Mouse (Mus musculus): Measurements from ENCODE around the gene Krt24. TPM values are rescaled to one million over a fixed set of nuclear protein-coding genes. Genes with fewer than 3 reads are reported as not detected.

Krt24 gene
- polyA plus RNA-seq (2012; rRNA removed), result not detected in 2 replicates

DNA sequence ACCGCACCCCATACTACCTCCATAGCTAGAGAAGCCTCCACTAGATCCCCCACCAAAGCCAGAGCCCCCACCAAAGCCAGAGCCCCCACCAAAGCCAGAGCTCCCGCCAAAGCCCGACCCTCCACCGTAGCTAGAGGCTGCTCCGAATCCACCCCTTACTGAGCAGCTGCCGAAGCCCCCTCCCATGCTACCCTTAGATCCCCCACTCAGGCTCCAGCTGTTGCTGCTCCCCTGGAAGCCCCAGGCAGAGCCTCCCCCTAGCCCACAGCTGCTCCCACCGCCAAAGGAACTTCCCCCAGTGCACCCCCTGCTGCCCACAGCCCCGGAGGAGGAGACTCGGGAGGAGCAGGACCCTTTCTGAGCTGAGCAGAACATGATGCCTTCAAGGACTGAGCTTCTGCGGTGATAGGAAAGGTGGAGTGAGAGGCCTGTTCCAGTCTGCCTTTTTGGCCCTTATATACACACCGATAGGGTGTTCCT is at the start of gene Krt24:
Krt24 (minus strand) TSS at position 430 of the 480 bp plus-strand sequence.

DNA sequence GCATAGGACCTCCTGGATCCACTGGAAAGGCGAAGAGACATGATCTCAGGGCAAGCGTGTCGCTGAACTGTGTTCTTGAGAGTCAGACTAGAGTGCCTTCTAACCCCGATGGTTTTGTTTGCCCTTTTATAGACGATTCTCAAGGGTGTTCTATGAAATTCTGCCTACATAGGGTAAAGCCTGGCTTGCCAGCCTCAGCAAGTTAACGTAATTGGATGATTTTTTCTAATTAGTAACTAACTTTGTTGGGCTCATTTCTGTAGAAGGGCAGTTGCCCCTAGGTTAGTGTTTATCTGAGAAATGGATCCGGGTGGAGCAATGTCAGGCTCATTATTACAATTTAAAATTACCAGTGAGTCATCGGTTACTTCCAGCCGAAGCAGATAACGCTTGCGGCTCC is 37.8 kb upstream of the Krt24 start, which contains the start of gene Krt25:
Krt25 (minus strand) TSS at position 101 of the 400 bp plus-strand sequence.

DNA sequence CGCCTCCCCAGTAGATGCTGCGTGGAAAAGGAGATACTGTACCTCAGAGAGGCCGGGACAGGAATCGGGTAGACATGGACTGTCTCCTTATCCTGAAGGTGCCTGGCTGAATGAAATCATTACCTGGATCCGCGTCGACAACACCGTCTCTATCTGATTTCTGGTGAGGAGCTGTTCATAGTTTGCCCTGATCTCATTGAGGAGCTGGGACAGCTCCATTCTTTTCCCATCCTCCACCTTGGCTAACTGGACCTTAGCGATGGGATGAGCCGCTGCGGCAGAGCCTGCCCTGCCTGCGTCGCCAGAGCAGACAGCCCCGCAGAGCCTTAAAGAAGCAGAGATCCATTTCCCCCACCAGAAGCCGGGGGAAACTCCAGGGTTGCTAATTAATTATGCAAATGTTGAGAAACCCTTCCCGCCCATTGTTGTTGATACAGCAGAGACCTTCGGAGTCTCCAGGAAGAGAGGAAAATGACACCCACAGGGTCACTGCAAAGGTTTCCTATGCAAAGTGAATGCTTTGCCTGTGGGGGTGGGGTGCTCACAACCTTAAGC is 41.2 kb downstream of the Krt24 start, which contains the start of gene Krt222:
Krt222 (minus strand) TSS at position 266 of the 555 bp plus-strand sequence.

DNA sequence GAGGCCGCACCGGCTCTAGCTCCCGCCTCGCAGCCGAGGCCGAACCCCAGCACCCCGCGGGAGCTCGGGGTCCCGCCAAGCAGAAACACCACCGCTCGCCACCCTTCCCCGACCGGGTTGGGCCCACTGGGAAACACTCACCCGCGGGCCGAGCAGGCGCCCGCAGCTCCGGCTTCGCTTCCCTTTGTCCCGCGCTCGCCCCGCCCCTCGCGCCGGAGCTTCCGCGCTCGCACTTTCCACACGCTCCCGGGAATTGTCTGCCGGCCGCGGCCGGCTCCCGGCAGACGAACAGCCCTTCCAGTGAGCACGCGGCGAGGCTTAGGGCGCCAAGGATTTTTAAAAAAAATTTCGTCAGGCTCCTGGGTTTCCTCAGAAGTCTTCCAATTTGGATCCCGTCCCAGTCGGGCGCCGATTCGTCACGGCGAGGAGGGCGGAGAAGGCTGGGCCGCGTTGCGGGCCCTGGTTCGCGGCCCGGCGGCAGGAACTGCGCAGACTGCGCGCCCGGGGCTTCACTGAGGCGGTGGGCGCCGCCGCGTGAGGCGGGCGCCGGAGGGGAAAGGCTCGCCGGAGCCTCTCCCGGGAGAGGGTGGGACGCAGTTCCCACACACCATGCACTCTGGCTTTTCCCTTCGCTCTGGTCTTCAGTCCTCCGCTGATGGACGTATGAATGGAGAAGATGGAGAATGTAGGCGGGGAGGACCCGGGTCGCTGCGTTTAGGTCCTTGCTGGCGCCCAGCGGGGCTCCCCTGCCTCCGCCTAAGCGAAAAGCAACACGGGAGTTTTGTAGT is 54.6 kb downstream of the Krt24 start, which contains the start of gene Smarce1:
Smarce1 (minus strand) TSS at position 757 of the 788 bp plus-strand sequence.

Other genes with a start within 250 kb of the Krt24 start
- 245 and 283 TPM in 2 replicates for gene Igfbp4, start 244.0 kb downstream of the Krt24 start, polyA plus RNA-seq (2012; rRNA removed)
- 0.39 and 0.40 TPM in 2 replicates for gene Tns4, start 196.0 kb downstream of the Krt24 start, polyA plus RNA-seq (2012; rRNA removed)
- gene Ccr7, start 130.2 kb downstream of the Krt24 start, polyA plus RNA-seq (2012; rRNA removed), result 0.63 and 0.85 TPM in 2 replicates
- gene Smarce1, start 54.2 kb downstream of the Krt24 start, polyA plus RNA-seq (2012; rRNA removed), result 38.1 and 45.5 TPM in 2 replicates
- gene Krt222, start 41.2 kb downstream of the Krt24 start, polyA plus RNA-seq (2012; rRNA removed), result 0.05 and 0.12 TPM in 2 replicates
- gene Krt25, start 37.7 kb upstream of the Krt24 start, polyA plus RNA-seq (2012; rRNA removed), result 0.03 TPM in 1 of 2 replicates, not detected in the other
- gene Krt26, start 52.7 kb upstream of the Krt24 start, polyA plus RNA-seq (2012; rRNA removed), result not detected in 2 replicates
- not detected in 2 replicates for gene Krt27, start 65.8 kb upstream of the Krt24 start, polyA plus RNA-seq (2012; rRNA removed)
- not detected in 2 replicates for gene Krt28, start 89.6 kb upstream of the Krt24 start, polyA plus RNA-seq (2012; rRNA removed)
- 1.5 and 1.7 TPM in 2 replicates for gene Krt10, start 104.1 kb upstream of the Krt24 start, polyA plus RNA-seq (2012; rRNA removed)
- gene Krt12, start 137.0 kb upstream of the Krt24 start, polyA plus RNA-seq (2012; rRNA removed), result 0.05 TPM in 1 of 2 replicates, not detected in the other
- 12.1 and 18.7 TPM in 2 replicates for gene Krt20, start 152.9 kb upstream of the Krt24 start, polyA plus RNA-seq (2012; rRNA removed)
- 4.7 and 5.5 TPM in 2 replicates for gene Krt23, start 207.9 kb upstream of the Krt24 start, polyA plus RNA-seq (2012; rRNA removed)
- gene Krt39, start 236.1 kb upstream of the Krt24 start, polyA plus RNA-seq (2012; rRNA removed), result not detected in 2 replicates